Mouse (Mus musculus): ENCODE data around the gene Adamts17. TPM values are rescaled to one million over a fixed set of nuclear protein-coding genes. Genes with fewer than 3 reads are reported as not detected.
A peak's percentile ranks its signal among the peaks of the same experiment; 100 is the strongest.

The Adamts17 gene
- polyA plus RNA-seq (2012; rRNA removed): 3.9 and 4.2 TPM in 2 replicates

- peak within 1 kb of the TSS; percentile 2; the same call in 1 of the 2 replicates for H3K27ac ChIP-seq (ENCODE audit: insufficient read depth, low read length)
- TF ChIP-seq POLR2A (IDR thresholded peaks at IDR 0.05; ENCODE audit: extremely low read depth, insufficient read depth, low read length) (peak; percentile 96), CTCF (IDR thresholded peaks at IDR 0.05; ENCODE audit: extremely low read depth, insufficient read depth, low read length) (peak; percentile 89)
Measured at GRCm38 (mm10) chr7:66839463-66840007, at the start of gene Adamts17. Adamts17 (plus strand) TSS chr7:66839735.

DNA sequence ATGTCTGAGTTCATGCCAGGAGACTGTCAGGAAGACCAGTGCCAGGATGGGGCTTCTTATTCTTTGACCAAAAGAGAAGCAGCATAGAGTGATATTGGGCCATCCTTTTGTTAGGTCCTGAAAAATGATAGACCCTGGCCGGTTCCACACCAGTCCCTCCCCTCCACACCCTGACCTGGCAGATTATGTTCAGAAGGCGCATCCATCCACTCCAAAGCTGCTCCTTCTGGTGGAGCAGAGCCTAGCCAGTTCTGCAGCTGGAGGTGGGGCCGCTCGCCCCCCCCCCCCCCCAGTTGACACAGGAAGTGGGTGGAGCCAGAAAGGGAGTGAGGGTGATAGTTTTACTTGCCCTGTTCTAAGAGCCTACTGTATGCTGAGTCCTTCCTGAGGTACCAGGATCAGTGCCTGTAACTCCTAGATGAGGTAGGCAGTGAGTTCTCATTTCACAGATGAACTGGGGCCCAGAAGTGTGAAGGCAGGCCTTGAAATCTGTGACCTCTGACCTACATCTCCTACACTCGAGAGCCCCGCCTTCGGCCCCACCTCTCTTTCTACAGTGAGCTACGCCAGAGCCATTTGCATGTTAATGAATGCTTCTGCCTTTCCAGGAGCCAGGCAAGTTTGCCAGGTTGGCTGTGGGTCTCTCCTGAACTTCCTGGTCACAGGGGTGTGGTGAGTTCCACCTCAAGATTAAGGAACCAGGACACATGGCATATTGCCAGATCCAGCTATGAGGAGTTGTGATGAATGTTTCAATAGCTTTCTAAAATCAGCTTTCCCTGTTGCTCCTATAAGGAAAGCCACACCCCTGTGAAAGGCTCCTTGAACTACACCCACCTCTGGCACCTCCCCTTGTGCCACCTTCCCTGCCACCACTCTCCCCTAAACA lies 49.4 kb upstream of the Adamts17 start:
- Histone ChIP-seq H3K27ac (ENCODE audit: insufficient read depth, low read length) (no peak overlapping the region), H3K4me1 (ENCODE audit: control insufficient read depth, insufficient read depth, low read length) (no peaks in the 10 kb centered on the region), H3K4me3 (ENCODE audit: insufficient read depth, low read length) (no peak overlapping the region)
- no peak for TF ChIP-seq CTCF (IDR thresholded peaks at IDR 0.05; ENCODE audit: extremely low read depth, insufficient read depth, low read length)
- no peak for TF ChIP-seq POLR2A (IDR thresholded peaks at IDR 0.05; ENCODE audit: extremely low read depth, insufficient read depth, low read length)

More at GRCm38 (mm10) chr7:66839463-66840007, at the start of gene Adamts17:
- Histone ChIP-seq H3K4me1 (ENCODE audit: control insufficient read depth, insufficient read depth, low read length) (peaks cover 6% of the 10 kb centered on the region), H3K4me3 (ENCODE audit: insufficient read depth, low read length) (peak within 1 kb of the TSS; percentile 49)

- Histone ChIP-seq H3K27ac (ENCODE audit: insufficient read depth, low read length) (no peak overlapping the region), H3K4me1 (ENCODE audit: control insufficient read depth, insufficient read depth, low read length) (no peaks in the 10 kb centered on the region), H3K4me3 (ENCODE audit: insufficient read depth, low read length) (no peak overlapping the region)
- TF ChIP-seq CTCF (IDR thresholded peaks at IDR 0.05; ENCODE audit: extremely low read depth, insufficient read depth, low read length): no peak
- no peak for TF ChIP-seq POLR2A (IDR thresholded peaks at IDR 0.05; ENCODE audit: extremely low read depth, insufficient read depth, low read length)
Measured at GRCm38 (mm10) chr7:66791022-66791421, 48.5 kb upstream of the Adamts17 start.

GRCm38 (mm10) chr7:66796909-66797308 lies 42.6 kb upstream of the Adamts17 start:
- TF ChIP-seq POLR2A (IDR thresholded peaks at IDR 0.05; ENCODE audit: extremely low read depth, insufficient read depth, low read length) (no peak), CTCF (IDR thresholded peaks at IDR 0.05; ENCODE audit: extremely low read depth, insufficient read depth, low read length) (no peak)
- Histone ChIP-seq H3K4me3 (ENCODE audit: insufficient read depth, low read length) (no peak overlapping the region), H3K4me1 (ENCODE audit: control insufficient read depth, insufficient read depth, low read length) (no peaks in the 10 kb centered on the region), H3K27ac (ENCODE audit: insufficient read depth, low read length) (no peak overlapping the region)

GRCm38 (mm10) chr7:66797345-66797744 lies 42.2 kb upstream of the Adamts17 start:
- no peak overlapping the region for H3K4me3 ChIP-seq (ENCODE audit: insufficient read depth, low read length)

GRCm38 (mm10) chr7:66798826-66799225 lies 40.7 kb upstream of the Adamts17 start:
- Histone ChIP-seq H3K4me1 (ENCODE audit: control insufficient read depth, insufficient read depth, low read length) (no peaks in the 10 kb centered on the region), H3K27ac (ENCODE audit: insufficient read depth, low read length) (no peak overlapping the region), H3K4me3 (ENCODE audit: insufficient read depth, low read length) (no peak overlapping the region)
- TF ChIP-seq CTCF (IDR thresholded peaks at IDR 0.05; ENCODE audit: extremely low read depth, insufficient read depth, low read length): no peak
- TF ChIP-seq POLR2A (IDR thresholded peaks at IDR 0.05; ENCODE audit: extremely low read depth, insufficient read depth, low read length): no peak

More at GRCm38 (mm10) chr7:66797345-66797744, 42.2 kb upstream of the Adamts17 start:
- H3K4me1 ChIP-seq (ENCODE audit: control insufficient read depth, insufficient read depth, low read length): no peaks in the 10 kb centered on the region
- no peak for TF ChIP-seq CTCF (IDR thresholded peaks at IDR 0.05; ENCODE audit: extremely low read depth, insufficient read depth, low read length)
- no peak for TF ChIP-seq POLR2A (IDR thresholded peaks at IDR 0.05; ENCODE audit: extremely low read depth, insufficient read depth, low read length)
- no peak overlapping the region for H3K27ac ChIP-seq (ENCODE audit: insufficient read depth, low read length)

- H3K4me3 ChIP-seq (ENCODE audit: insufficient read depth, low read length): no peak overlapping the region
- no peak overlapping the region for H3K27ac ChIP-seq (ENCODE audit: insufficient read depth, low read length)
- H3K4me1 ChIP-seq (ENCODE audit: control insufficient read depth, insufficient read depth, low read length): no peaks in the 10 kb centered on the region
- TF ChIP-seq POLR2A (IDR thresholded peaks at IDR 0.05; ENCODE audit: extremely low read depth, insufficient read depth, low read length): no peak
- no peak for TF ChIP-seq CTCF (IDR thresholded peaks at IDR 0.05; ENCODE audit: extremely low read depth, insufficient read depth, low read length)
Measured at GRCm38 (mm10) chr7:66800784-66801183, 38.8 kb upstream of the Adamts17 start.

DNA sequence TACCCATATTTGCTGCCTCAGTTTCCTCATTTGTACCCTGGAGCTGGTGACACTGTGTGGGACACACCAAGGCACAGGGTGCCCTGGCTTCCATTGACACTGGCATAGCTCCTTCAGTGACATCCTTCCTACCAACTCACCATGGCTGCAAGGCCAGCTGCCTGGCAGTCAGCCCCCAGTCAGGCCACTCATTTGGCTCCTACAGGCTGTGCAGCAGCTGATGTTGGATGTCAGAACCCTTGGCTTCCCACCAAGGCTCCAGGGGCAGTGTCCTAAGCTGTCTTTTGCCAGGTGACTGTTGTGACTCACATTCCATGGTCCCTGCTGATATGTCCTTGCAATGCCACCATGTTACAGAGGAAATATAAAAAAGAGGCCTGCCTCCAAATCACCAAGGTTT lies 37.8 kb upstream of the Adamts17 start:
- TF ChIP-seq CTCF (IDR thresholded peaks at IDR 0.05; ENCODE audit: extremely low read depth, insufficient read depth, low read length) (no peak), POLR2A (IDR thresholded peaks at IDR 0.05; ENCODE audit: extremely low read depth, insufficient read depth, low read length) (no peak)
- H3K27ac ChIP-seq (ENCODE audit: insufficient read depth, low read length): no peak overlapping the region
- no peaks in the 10 kb centered on the region for H3K4me1 ChIP-seq (ENCODE audit: control insufficient read depth, insufficient read depth, low read length)
- no peak overlapping the region for H3K4me3 ChIP-seq (ENCODE audit: insufficient read depth, low read length)

DNA sequence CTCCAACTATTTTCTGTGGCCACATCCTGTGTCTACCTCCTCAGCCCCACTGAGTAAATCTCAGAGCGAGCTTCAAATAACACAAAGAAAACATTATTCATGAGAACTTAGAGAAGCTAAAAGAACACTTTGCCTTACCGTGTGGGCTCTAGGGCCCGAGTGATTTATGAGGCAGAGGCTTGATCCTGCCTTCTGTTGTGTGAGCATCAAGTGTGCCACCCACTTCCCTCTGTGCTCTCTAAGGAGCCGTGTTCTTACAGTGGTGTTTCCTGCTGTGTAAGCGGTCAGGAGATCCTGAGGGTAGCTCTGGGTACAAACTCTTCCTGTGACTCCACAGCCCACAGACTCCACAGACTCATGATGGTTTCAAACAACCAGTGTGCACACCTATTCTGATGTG lies 35.7 kb upstream of the Adamts17 start:
- TF ChIP-seq POLR2A (IDR thresholded peaks at IDR 0.05; ENCODE audit: extremely low read depth, insufficient read depth, low read length) (no peak), CTCF (IDR thresholded peaks at IDR 0.05; ENCODE audit: extremely low read depth, insufficient read depth, low read length) (no peak)
- Histone ChIP-seq H3K4me3 (ENCODE audit: insufficient read depth, low read length) (no peak overlapping the region), H3K4me1 (ENCODE audit: control insufficient read depth, insufficient read depth, low read length) (no peaks in the 10 kb centered on the region), H3K27ac (ENCODE audit: insufficient read depth, low read length) (no peak overlapping the region)
